Mouse (Mus musculus) forebrain, embryonic 16.5 days (tissue): ENCODE measurements around the gene AL731706.2. TPM values are rescaled to one million over a fixed set of nuclear protein-coding genes. Genes with fewer than 3 reads are reported as not detected.
A peak's percentile ranks its signal among the peaks of the same experiment; 100 is the strongest.
"Not testable (repeated sequence)": the region's sequence is repeated elsewhere in the genome, so short reads cannot be mapped to it uniquely, and the experiment has no call there.

ENCODE experiments used
- ATAC-seq: fragments of 200-750 bp; cut with Nextera tagmentation; 2 replicates; pipeline ENCODE4 v1.8.0; 2017; ENCODE audit warnings: mild to moderate bottlenecking, moderate library complexity
- H3K27ac ChIP-seq: fragments of 300-500 bp; sonication (generic); 2 replicates; pipeline ENCODE4 v1.5.1; 2014; ENCODE audit warnings: low read length, control low read depth
- H3K27me3 ChIP-seq: fragments of 300-500 bp; sonication (generic); replicated peaks from 2 replicates; pipeline ENCODE4 v1.6.1; 2014; ENCODE audit warnings: low read length; ENCODE audit not compliant: control insufficient read depth, insufficient read depth
- H3K36me3 ChIP-seq: fragments of 300-500 bp; sonication (generic); 2 replicates; pipeline ENCODE4 v1.6.1; 2014; ENCODE audit not compliant: control insufficient read depth, insufficient read depth
- H3K4me1 ChIP-seq: fragments of 300-500 bp; sonication (generic); replicated peaks from 2 replicates; pipeline ENCODE4 v1.6.1; 2014; ENCODE audit warnings: low read length; ENCODE audit not compliant: control insufficient read depth, insufficient read depth
- H3K4me2 ChIP-seq: fragments of 300-500 bp; sonication (generic); 2 replicates; pipeline ENCODE4 v1.6.1; 2014; ENCODE audit warnings: mild to moderate bottlenecking, low read length, control low read depth
- H3K4me3 ChIP-seq: fragments of 300-500 bp; sonication (generic); replicated peaks from 2 replicates; pipeline ENCODE4 v1.5.1; 2014; ENCODE audit warnings: mild to moderate bottlenecking, low read length, control low read depth
- H3K9ac ChIP-seq: fragments of 300-500 bp; sonication (generic); replicated peaks from 2 replicates; pipeline ENCODE4 v1.6.1; 2014; ENCODE audit warnings: low read depth, low read length, control low read depth
- H3K9me3 ChIP-seq: fragments of 300-500 bp; sonication (generic); 2 replicates; pipeline ENCODE4 v1.6.1; 2016; ENCODE audit warnings: low read length; ENCODE audit not compliant: control insufficient read depth
- WGBS: fragments of 180-500 bp; shearing (Covaris S2); extraction: QIAGEN DNeasy Blood & Tissue Kit; methylation state at CpG from one replicate; pipeline ENCODE4 v1.1.7; 2014; 5-methylcytosine and 5-hydroxymethylcytosine counted together
- polyA plus RNA-seq: library from polyadenylated mRNA; unstranded; fragments of >200 nt; fragmentation: Nextera tagmentation; extraction: Ambion mirVana; gene quantifications from 2 replicates; pipeline ENCODE4 v1.2.1, GENCODE M21; 2015

Gene AL731706.2
- polyA plus RNA-seq, 1 experiment from 2014 or later = 21.2 TPM

GRCm38 (mm10) chr2:136896131-136896530, 10.7 kb upstream of the AL731706.2 start:
- H3K36me3 ChIP-seq = no peaks in the 10 kb centered on the region
- H3K4me3 ChIP-seq = no peak overlapping the region
- 72% methylated on average over 2 of the region's 2 CpGs for WGBS
- no peak overlapping the region for H3K9ac ChIP-seq
- no peaks in the 10 kb centered on the region for H3K9me3 ChIP-seq
- no peaks in the 10 kb centered on the region for H3K27me3 ChIP-seq
- no peak overlapping the region for H3K4me2 ChIP-seq
- H3K27ac ChIP-seq = no peak overlapping the region
- peaks cover 5% of the 10 kb centered on the region for H3K4me1 ChIP-seq
- no peak for ATAC-seq

GRCm38 (mm10) chr2:136894494-136894893, 9.0 kb upstream of the AL731706.2 start:
- H3K9ac ChIP-seq = no peak overlapping the region
- peaks cover 10% of the 10 kb centered on the region for H3K4me1 ChIP-seq
- no peaks in the 10 kb centered on the region for H3K36me3 ChIP-seq
- H3K9me3 ChIP-seq = no peaks in the 10 kb centered on the region
- no peak for ATAC-seq
- H3K27ac ChIP-seq = no peak overlapping the region
- H3K4me2 ChIP-seq = no peak overlapping the region
- H3K27me3 ChIP-seq = no peaks in the 10 kb centered on the region
- no peak overlapping the region for H3K4me3 ChIP-seq
- WGBS = 24% methylated on average over 2 of the region's 2 CpGs

GRCm38 (mm10) chr2:136891951-136892371, 6.5 kb upstream of the AL731706.2 start:
- Histone ChIP-seq H3K27me3 (no peaks in the 10 kb centered on the region), H3K4me2 (peak overlapping the region; percentile 37), H3K9ac (peak overlapping the region; percentile 69), H3K9me3 (no peaks in the 10 kb centered on the region), H3K4me1 (peaks cover 10% of the 10 kb centered on the region), H3K36me3 (no peaks in the 10 kb centered on the region), H3K4me3 (peak overlapping the region; percentile 59), H3K27ac (peak overlapping the region; percentile 95)
- under 1% methylated on average over 23 of the region's 23 CpGs for WGBS
- ATAC-seq = peak; percentile 82

GRCm38 (mm10) chr2:136891068-136891950, 5.8 kb upstream of the AL731706.2 start, which contains the start of the genes Slx4ip, AL731706.1 and Mkks:
TSS of gene Slx4ip (plus strand) at chr2:136891218.
TSS of gene AL731706.1 (minus strand) at chr2:136891389.
TSS of gene Mkks (minus strand) at chr2:136891389.
- Histone ChIP-seq H3K27me3 (no peaks in the 10 kb centered on the region), H3K4me2 (peak within 1 kb of the TSS; percentile 46), H3K27ac (peak within 1 kb of the TSS; percentile 95), H3K4me3 (peak within 1 kb of the TSS; percentile 59), H3K36me3 (no peaks in the 10 kb centered on the region), H3K9me3 (no peaks in the 10 kb centered on the region), H3K4me1 (peaks cover 11% of the 10 kb centered on the region), H3K9ac (peak within 1 kb of the TSS; percentile 74)
- peak; percentile 97 for ATAC-seq
- under 1% methylated on average over 49 of the region's 49 CpGs for WGBS

GRCm38 (mm10) chr2:136890716-136891067, 5.2 kb upstream of the AL731706.2 start:
- not testable (repeated sequence) for H3K27me3 ChIP-seq, H3K9me3 ChIP-seq, H3K36me3 ChIP-seq
- Histone ChIP-seq H3K9ac (peak overlapping the region; percentile 74), H3K4me2 (peak overlapping the region; percentile 46), H3K4me3 (peak overlapping the region; percentile 59), H3K27ac (peak overlapping the region; percentile 95), H3K4me1 (peaks cover 12% of the 10 kb centered on the region)
- ATAC-seq = peak; percentile 41
- 7% methylated on average over 15 of the region's 15 CpGs for WGBS

- Histone ChIP-seq H3K4me3 (no peak overlapping the region), H3K9me3 (no peaks in the 10 kb centered on the region), H3K9ac (no peak overlapping the region), H3K4me1 (peaks cover 7% of the 10 kb centered on the region), H3K27me3 (no peaks in the 10 kb centered on the region), H3K4me2 (no peak overlapping the region), H3K27ac (no peak overlapping the region), H3K36me3 (peaks cover 10% of the 10 kb centered on the region)
- no peak for ATAC-seq
- WGBS = 48% methylated on average over 4 of the region's 4 CpGs
Measured at GRCm38 (mm10) chr2:136886846-136887245, 1.4 kb upstream of the AL731706.2 start.

- no peak overlapping the region for H3K4me2 ChIP-seq
- 7% methylated on average over 5 of the region's 5 CpGs for WGBS
- ATAC-seq = peak; percentile 28; the same call in 1 of the 2 replicates
Measured at GRCm38 (mm10) chr2:136854543-136855388, 30.7 kb downstream of the AL731706.2 start.

GRCm38 (mm10) chr2:136850366-136850765, 35.1 kb downstream of the AL731706.2 start:
- H3K4me1 ChIP-seq = peaks cover 9% of the 10 kb centered on the region
- H3K27me3 ChIP-seq = no peaks in the 10 kb centered on the region
- no peaks in the 10 kb centered on the region for H3K9me3 ChIP-seq
- H3K36me3 ChIP-seq = no peaks in the 10 kb centered on the region
- no peak overlapping the region for H3K27ac ChIP-seq
- no peak overlapping the region for H3K9ac ChIP-seq
- WGBS = 75% methylated on average over 3 of the region's 3 CpGs
- no peak overlapping the region for H3K4me3 ChIP-seq
- ATAC-seq = no peak
- no peak overlapping the region for H3K4me2 ChIP-seq

More at GRCm38 (mm10) chr2:136854543-136855388, 30.7 kb downstream of the AL731706.2 start:
- Histone ChIP-seq H3K27me3 (no peaks in the 10 kb centered on the region), H3K4me3 (no peak overlapping the region), H3K4me1 (peaks cover 9% of the 10 kb centered on the region), H3K9ac (no peak overlapping the region), H3K36me3 (no peaks in the 10 kb centered on the region), H3K27ac (no peak overlapping the region), H3K9me3 (no peaks in the 10 kb centered on the region)

- H3K4me3 ChIP-seq = no peak overlapping the region
- H3K27me3 ChIP-seq = no peaks in the 10 kb centered on the region
- no peak overlapping the region for H3K9ac ChIP-seq
- no peaks in the 10 kb centered on the region for H3K36me3 ChIP-seq
- no peaks in the 10 kb centered on the region for H3K4me1 ChIP-seq
- H3K27ac ChIP-seq = no peak overlapping the region
- ATAC-seq = no peak
- WGBS = 36% methylated on average over 1 of the region's 1 CpGs
- H3K4me2 ChIP-seq = no peak overlapping the region
- no peaks in the 10 kb centered on the region for H3K9me3 ChIP-seq
Measured at GRCm38 (mm10) chr2:136837994-136838393, 47.5 kb downstream of the AL731706.2 start.
